Mouse (Mus musculus) testis, adult 2 months (tissue): Measurements from ENCODE around the gene Olfr12.

Experiments
- CTCF ChIP-seq: fragments of 200-500 bp; IDR thresholded peaks from 2 replicates; pipeline ENCODE4 v1.5.1; 2012; ENCODE audit warnings: low read depth, mild to moderate bottlenecking, inconsistent platforms, low read length, moderate library complexity; ENCODE audit not compliant: control insufficient read depth, insufficient read depth, insufficient replicate concordance
- POLR2A ChIP-seq: fragments of 200-500 bp; IDR thresholded peaks from 2 replicates; pipeline ENCODE4 v1.6.1; 2012; ENCODE audit warnings: low read depth, mild to moderate bottlenecking, inconsistent platforms, low read length, moderate library complexity; ENCODE audit not compliant: control insufficient read depth

DNA sequence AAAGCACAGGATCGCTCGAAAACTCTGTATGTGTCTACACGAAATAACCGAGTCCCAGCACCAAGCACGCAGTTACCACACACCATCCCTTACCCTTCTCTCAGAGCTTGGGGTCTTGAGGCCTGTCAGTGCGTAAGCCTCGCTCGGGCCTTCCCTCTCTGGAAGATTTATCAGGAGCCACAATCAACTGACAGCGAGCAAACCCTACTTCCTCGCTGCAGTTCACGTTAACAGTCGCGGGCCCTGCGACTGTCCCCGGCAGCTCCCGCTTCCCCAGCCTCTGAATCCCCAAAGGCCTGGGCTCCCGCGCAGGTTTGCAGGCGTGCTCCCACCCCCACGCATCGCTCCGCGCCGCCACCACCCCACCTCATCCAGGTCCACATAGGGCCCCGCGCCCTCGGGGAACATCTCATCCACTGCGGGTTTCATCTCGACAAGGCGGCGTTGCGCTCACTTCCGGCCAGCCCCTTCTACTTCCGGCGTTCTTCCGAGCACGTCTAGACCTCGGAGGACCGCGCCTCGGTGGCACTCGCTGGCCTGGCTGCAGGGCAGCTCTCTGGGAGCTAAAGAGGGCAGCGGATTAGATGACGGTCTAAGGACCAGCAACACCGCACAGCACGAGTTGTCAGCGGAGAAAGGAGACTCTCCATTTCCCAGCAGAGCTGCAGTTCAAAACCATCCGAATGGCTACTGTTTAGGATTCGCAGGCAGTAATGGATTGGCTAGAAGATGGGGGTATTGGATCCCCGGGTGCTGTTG is 24.1 kb downstream of the Olfr12 start, which contains the start of gene Cops9:
- TF ChIP-seq CTCF, result no peak
- peak; percentile 89 for TF ChIP-seq POLR2A
